Mouse (Mus musculus) cortical plate, adult 2 months (tissue): ENCODE measurements around the gene Pbld2.

Source experiments
- CTCF ChIP-seq: fragments of 200-500 bp; IDR thresholded peaks from 2 replicates; pipeline ENCODE4 v1.5.1; 2011; ENCODE audit warnings: mild to moderate bottlenecking, control low read depth, low read length; ENCODE audit not compliant: insufficient read depth; ENCODE audit errors: extremely low read depth
- POLR2A ChIP-seq: fragments of 200-500 bp; IDR thresholded peaks from 2 replicates; pipeline ENCODE4 v1.6.1; 2011; ENCODE audit warnings: mild to moderate bottlenecking, low read length, control low read depth; ENCODE audit not compliant: insufficient read depth; ENCODE audit errors: extremely low read depth

DNA sequence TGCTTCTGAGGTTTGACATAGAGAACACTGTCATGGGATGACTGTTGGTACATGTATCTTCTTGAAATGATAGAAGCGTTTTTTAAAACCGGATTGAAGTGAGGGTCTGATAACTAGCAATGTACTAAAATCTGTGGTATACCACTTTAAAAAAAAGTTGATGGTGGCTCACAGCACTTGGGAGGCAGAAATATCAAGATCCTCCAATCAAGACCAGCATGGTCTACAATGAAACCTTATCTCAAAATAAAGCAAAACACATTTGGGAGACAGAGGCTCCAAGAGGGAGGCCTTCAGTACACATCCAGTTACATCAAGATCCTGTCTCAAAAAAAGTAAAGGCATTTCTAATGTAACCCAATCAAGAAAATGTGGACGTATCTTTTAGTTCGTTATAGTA is 2.4 kb upstream of the Pbld2 start:
- TF ChIP-seq POLR2A: no peak
- TF ChIP-seq CTCF: no peak
